Mouse (Mus musculus) MN1 (cell line): Measurements from ENCODE around the gene Tspan5.

ENCODE experiments used
- DNase-seq: peaks from one replicate; pipeline ENCODE4 v3.0.0-alpha.2; 2016; ENCODE audit warnings: low spot score

Gene Tspan5

GRCm38 (mm10) chr3:138877741-138878140 is 135.7 kb downstream of the Tspan5 start:
- DNase-seq = no peak

GRCm38 (mm10) chr3:138880999-138881724 is 139.2 kb downstream of the Tspan5 start:
- no peak for DNase-seq

GRCm38 (mm10) chr3:138881725-138882347 is 139.8 kb downstream of the Tspan5 start:
- no peak for DNase-seq

GRCm38 (mm10) chr3:138886121-138886520 is 144.1 kb downstream of the Tspan5 start:
- DNase-seq = no peak

GRCm38 (mm10) chr3:138889214-138889613 is 147.2 kb downstream of the Tspan5 start:
- DNase-seq = peak; percentile 7

GRCm38 (mm10) chr3:138889769-138890295 is 147.8 kb downstream of the Tspan5 start:
- DNase-seq = no peak

- no peak for DNase-seq
Observed at GRCm38 (mm10) chr3:138893520-138893919, 151.5 kb downstream of the Tspan5 start.

- no peak for DNase-seq
Observed at GRCm38 (mm10) chr3:138897500-138897899, 155.5 kb downstream of the Tspan5 start.

GRCm38 (mm10) chr3:138898055-138898454 is 156.1 kb downstream of the Tspan5 start:
- no peak for DNase-seq

GRCm38 (mm10) chr3:138900571-138901141 is 158.7 kb downstream of the Tspan5 start:
- DNase-seq = no peak

GRCm38 (mm10) chr3:138905678-138906077 is 163.7 kb downstream of the Tspan5 start:
- DNase-seq = no peak

- DNase-seq = peak; percentile 47
Observed at GRCm38 (mm10) chr3:138906112-138906880, 164.3 kb downstream of the Tspan5 start.

GRCm38 (mm10) chr3:138909313-138909712 is 167.3 kb downstream of the Tspan5 start:
- DNase-seq = no peak

- no peak for DNase-seq
Observed at GRCm38 (mm10) chr3:138912504-138912903, 170.5 kb downstream of the Tspan5 start.

- no peak for DNase-seq
Observed at GRCm38 (mm10) chr3:138914626-138915288, 172.8 kb downstream of the Tspan5 start.

- DNase-seq = no peak
Observed at GRCm38 (mm10) chr3:138916591-138916990, 174.6 kb downstream of the Tspan5 start.

GRCm38 (mm10) chr3:138917016-138917415 is 175.0 kb downstream of the Tspan5 start:
- DNase-seq = no peak

- DNase-seq = no peak
Observed at GRCm38 (mm10) chr3:138918241-138918640, 176.2 kb downstream of the Tspan5 start.

- DNase-seq = no peak
Observed at GRCm38 (mm10) chr3:138926161-138926560, 184.2 kb downstream of the Tspan5 start.

GRCm38 (mm10) chr3:138927437-138927836 is 185.4 kb downstream of the Tspan5 start:
- no peak for DNase-seq

GRCm38 (mm10) chr3:138936780-138937179 is 194.8 kb downstream of the Tspan5 start:
- no peak for DNase-seq

- DNase-seq = no peak
Observed at GRCm38 (mm10) chr3:138937241-138937640, 195.2 kb downstream of the Tspan5 start.
